Mouse (Mus musculus): Measurements from ENCODE around the gene Apbb1. TPM values are rescaled to one million over a fixed set of nuclear protein-coding genes. Genes with fewer than 3 reads are reported as not detected.

Apbb1 gene
- total RNA-seq (2023): 1.4 TPM

GRCm38 (mm10) chr7:105581094-105581703 is at the start of gene Apbb1:
Gene Apbb1, minus strand, starts transcription at chr7:105581653.

GRCm38 (mm10) chr7:105554212-105554942 is 27.1 kb downstream of the Apbb1 start, which contains the start of gene Smpd1:
Gene Smpd1, plus strand, starts transcription at chr7:105554360.

Other genes with a start within 250 kb of the Apbb1 start
- gene Olfr690, start 247.5 kb downstream of the Apbb1 start, total RNA-seq (2023): not detected
- not detected for gene Olfr691, start 239.4 kb downstream of the Apbb1 start, total RNA-seq (2023)
- not detected for gene Olfr692, start 213.4 kb downstream of the Apbb1 start, total RNA-seq (2023)
- not detected for gene Gm5901, start 206.6 kb downstream of the Apbb1 start, total RNA-seq (2023)
- gene Fam160a2, start 181.6 kb downstream of the Apbb1 start, total RNA-seq (2023): 39.0 TPM
- not detected for gene Cnga4, start 177.1 kb downstream of the Apbb1 start, total RNA-seq (2023)
- gene Cckbr, start 155.9 kb downstream of the Apbb1 start, total RNA-seq (2023): not detected
- 0.59 TPM for gene Cavin3, start 99.4 kb downstream of the Apbb1 start, total RNA-seq (2023)
- gene Smpd1, start 27.3 kb downstream of the Apbb1 start, total RNA-seq (2023): 19.9 TPM
- not detected for gene Hpx, start 18.5 kb upstream of the Apbb1 start, total RNA-seq (2023)
- 19.3 TPM for gene Trim3, start 51.9 kb upstream of the Apbb1 start, total RNA-seq (2023)
- 83.4 TPM for gene Timm10b, start 58.4 kb upstream of the Apbb1 start, total RNA-seq (2023)
- 34.6 TPM for gene Arfip2, start 58.8 kb upstream of the Apbb1 start, total RNA-seq (2023)
- gene Gm45799, start 58.9 kb upstream of the Apbb1 start, total RNA-seq (2023): 10.6 TPM
- 6.8 TPM for gene Dnhd1, start 69.2 kb upstream of the Apbb1 start, total RNA-seq (2023)
- 102 TPM for gene Ilk, start 154.9 kb upstream of the Apbb1 start, total RNA-seq (2023)
- gene Rrp8, start 155.7 kb upstream of the Apbb1 start, total RNA-seq (2023): 31.7 TPM
- 203 TPM for gene Taf10, start 162.7 kb upstream of the Apbb1 start, total RNA-seq (2023)
- gene Tpp1, start 170.6 kb upstream of the Apbb1 start, total RNA-seq (2023): 43.5 TPM
- 0.24 TPM for gene Dchs1, start 206.0 kb upstream of the Apbb1 start, total RNA-seq (2023)
- 56.7 TPM for gene Mrpl17, start 229.4 kb upstream of the Apbb1 start, total RNA-seq (2023)

Data from CD4-positive naive resting alpha-beta T cell, adult 57 days (primary cell).